In the genomic region with DNA sequence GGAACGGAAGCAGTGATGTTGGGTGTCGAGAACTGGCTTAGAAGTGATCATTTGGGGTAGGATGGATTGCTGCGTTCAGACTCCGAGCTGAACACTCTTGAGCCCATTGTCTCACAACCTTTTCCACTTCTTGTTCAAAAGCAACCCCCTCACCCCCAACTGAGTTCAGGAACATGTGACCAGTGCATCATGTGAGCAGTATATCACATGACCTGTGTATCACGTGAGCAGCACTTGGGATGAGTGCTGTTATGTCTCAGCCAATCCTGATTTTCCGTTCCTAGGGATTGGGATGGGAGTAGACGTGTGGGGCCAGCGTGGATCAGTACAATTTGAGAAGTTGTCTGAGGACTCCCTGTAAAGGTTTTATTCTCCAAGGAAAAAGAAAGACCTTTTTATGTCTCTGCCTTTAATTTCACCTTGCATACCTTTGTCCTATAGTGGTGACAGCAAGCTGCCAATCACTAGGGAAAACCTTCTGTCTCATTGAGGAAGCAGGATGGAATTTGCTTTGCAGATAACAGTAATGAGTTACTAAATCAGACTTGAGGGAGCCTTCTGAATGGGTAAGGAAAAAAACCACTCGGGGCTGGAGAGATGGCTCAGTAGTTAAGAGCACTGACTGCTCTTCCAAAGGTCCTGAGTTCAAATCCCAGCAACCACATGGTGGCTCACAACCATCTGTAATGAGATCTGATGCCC, we compare ENCODE assay signal across 23 mouse cellular contexts. TPM values are rescaled to one million over a fixed set of nuclear protein-coding genes. Genes with fewer than 3 reads are reported as not detected.
DNase-seq lines count a peak whose midpoint lies in the region; TF ChIP-seq lines count a peak whose summit lies in the region.
"Had no signal": no experiment of that assay in that cellular context is flagged by ENCODE, and none has a peak within 500 bp of the region (broad histone marks: within the 10 kb centered on the region; RNA-seq: fewer than 3 reads in every experiment).

No protein-coding gene starts in this region.

- WGBS in thymus, adult 2 months = 94% methylated on average over 9 of the region's 9 CpGs

- no peak overlapping the region for H3K4me2 ChIP-seq in myocyte (ENCODE audit: low read depth)
- H3K4me2 ChIP-seq: heart, embryonic 12.5 days; heart, embryonic 15.5 days; hindbrain, embryonic 13.5 days; intestine, embryonic 15.5 days had no signal

- no peak overlapping the region for H3K4me3 ChIP-seq in layer of hippocampus, adult 2 months
- H3K4me3 ChIP-seq in MEL (ENCODE audit: control insufficient read depth in 1 of 2, insufficient read depth in 1 of 2, low read depth in 2 of 2, low read length in 2 of 2) = no peak overlapping the region
- H3K4me3 ChIP-seq in myocyte = no peak overlapping the region
- H3K4me3 ChIP-seq in thymus, adult 2 months (ENCODE audit: control insufficient read depth, insufficient read depth, low read length) = no peak overlapping the region
- H3K4me3 ChIP-seq: forebrain, embryonic 10.5 days; heart, embryonic 12.5 days; heart, embryonic 15.5 days; hindbrain, embryonic 10.5 days; hindbrain, embryonic 13.5 days; intestine, embryonic 15.5 days had no signal

- TF ChIP-seq CTCF in layer of hippocampus, adult 2 months (conservative IDR thresholded peaks at IDR 0.05) = no peak
- TF ChIP-seq CTCF in MEL (IDR thresholded peaks at IDR 0.05 in 2 of 3, conservative IDR thresholded peaks at IDR 0.05 in 1 of 3; ENCODE audit: control insufficient read depth in 1 of 3, insufficient read depth in 1 of 3, low read depth in 2 of 3, low read length in 3 of 3, poor library complexity in 1 of 3, severe bottlenecking in 1 of 3) = no peak
- TF ChIP-seq CTCF in thymus, adult 2 months (IDR thresholded peaks at IDR 0.05; ENCODE audit: borderline replicate concordance, control insufficient read depth, extremely low read depth, insufficient read depth, low read length, poor library complexity) = no peak

- no peaks in the 10 kb centered on the region for H3K79me2 ChIP-seq in MEL (ENCODE audit: control insufficient read depth, insufficient read depth, low read length, poor library complexity)
- no peaks in the 10 kb centered on the region for H3K79me2 ChIP-seq in myocyte (ENCODE audit: control insufficient read depth, insufficient read depth)

- no peak overlapping the region for H3K9ac ChIP-seq in MEL (ENCODE audit: control insufficient read depth, low read depth, low read length, poor library complexity, severe bottlenecking)
- H3K9ac ChIP-seq: forebrain, postnatal 0 days; heart, embryonic 12.5 days; heart, embryonic 15.5 days; hindbrain, embryonic 13.5 days; intestine, embryonic 15.5 days had no signal

- no peak for DNase-seq in layer of hippocampus, adult 2 months (ENCODE audit: low spot score in 2 of 2)
- no peak for DNase-seq in layer of hippocampus, adult 11-12 months (ENCODE audit: low spot score)
- peak; percentile 47 for DNase-seq in MEL (ENCODE audit: low read depth, low spot score)
- DNase-seq in thymus, adult 2 months = no peak
- DNase-seq in ovary, adult 18-20 months (ENCODE audit: low spot score) = no peak
- DNase-seq: adrenal gland, postnatal 10 days; adrenal gland, postnatal 36 days; cerebellum, adult 18-20 months; cerebellum, adult 9-10 months; cerebellum, postnatal 14 days; forebrain, postnatal 0 days; gastrocnemius, postnatal 25 days; heart, postnatal 10 days; heart, postnatal 36 days had no signal

- H3ac ChIP-seq in myocyte (ENCODE audit: control insufficient read depth, insufficient read length) = no peak overlapping the region

- H3K4me1 ChIP-seq in MEL (ENCODE audit: control insufficient read depth in 1 of 2, insufficient read depth in 2 of 2, low read length in 2 of 2) = peaks cover 4 to 6% of the 10 kb centered on the region in 2 experiments
- H3K4me1 ChIP-seq in thymus, adult 2 months (replicated peaks; ENCODE audit: control insufficient read depth, insufficient read depth, low read length) = peaks cover 3% of the 10 kb centered on the region
- H3K4me1 ChIP-seq: heart, embryonic 12.5 days; heart, embryonic 15.5 days; hindbrain, embryonic 10.5 days; hindbrain, embryonic 13.5 days; intestine, embryonic 15.5 days had no signal

- no peaks in the 10 kb centered on the region for H3K9me3 ChIP-seq in MEL (replicated peaks; ENCODE audit: insufficient read depth, low read length)
- H3K9me3 ChIP-seq: forebrain, embryonic 10.5 days; G1E; heart, embryonic 12.5 days; heart, embryonic 15.5 days; hindbrain, embryonic 10.5 days; hindbrain, embryonic 13.5 days; intestine, embryonic 15.5 days had no signal

- TF ChIP-seq RAD21 in MEL (IDR thresholded peaks at IDR 0.05; ENCODE audit: low read depth, low read length) = no peak

- H3K27me3 ChIP-seq in MEL (ENCODE audit: control insufficient read depth in 1 of 2, insufficient read depth in 2 of 2, low read length in 2 of 2) (no peaks in the 10 kb centered on the region), myocyte (ENCODE audit: control insufficient read depth, insufficient read depth, insufficient read length) (no peaks in the 10 kb centered on the region)
- H3K27me3 ChIP-seq in thymus, adult 2 months (ENCODE audit: control insufficient read depth, insufficient read depth, low read length) = no peaks in the 10 kb centered on the region
- H3K27me3 ChIP-seq: heart, embryonic 12.5 days; heart, embryonic 15.5 days; hindbrain, embryonic 13.5 days; intestine, embryonic 15.5 days had no signal

- H3K27ac ChIP-seq in layer of hippocampus, adult 2 months = peak overlapping the region; percentile 43; the same call in 1 of the 2 replicates
- no peak overlapping the region for H3K27ac ChIP-seq in MEL (ENCODE audit: control insufficient read depth, low read depth, low read length)
- no peak overlapping the region for H3K27ac ChIP-seq in thymus, adult 2 months (ENCODE audit: control insufficient read depth, insufficient read depth, low read length)
- H3K27ac ChIP-seq: forebrain, embryonic 10.5 days; heart, embryonic 15.5 days; hindbrain, embryonic 10.5 days; hindbrain, embryonic 13.5 days; intestine, embryonic 15.5 days had no signal

- TF ChIP-seq POLR2A in MEL (IDR thresholded peaks at IDR 0.05; ENCODE audit: control insufficient read depth in 1 of 2, insufficient read depth in 1 of 2, low read depth in 1 of 2, low read length in 2 of 2, poor library complexity in 1 of 2) = no peak
- no peak for TF ChIP-seq POLR2A in myocyte (IDR thresholded peaks at IDR 0.05; ENCODE audit: insufficient read length, low read depth)
- TF ChIP-seq POLR2A in thymus, adult 2 months (IDR thresholded peaks at IDR 0.05; ENCODE audit: control insufficient read depth, extremely low read depth, insufficient read depth, low read length, poor library complexity) = no peak

- H3K36me3 ChIP-seq in MEL (ENCODE audit: control insufficient read depth in 1 of 2, insufficient read depth in 2 of 2, low read length in 2 of 2) (peaks cover 1 to 11% of the 10 kb centered on the region in 2 experiments), myocyte (ENCODE audit: control insufficient read depth, insufficient read depth) (no peaks in the 10 kb centered on the region)
- H3K36me3 ChIP-seq in thymus, adult 2 months (ENCODE audit: control insufficient read depth, insufficient read depth, low read length) = no peaks in the 10 kb centered on the region
- H3K36me3 ChIP-seq: forebrain, embryonic 10.5 days; heart, embryonic 12.5 days; heart, embryonic 15.5 days; hindbrain, embryonic 10.5 days; hindbrain, embryonic 13.5 days; intestine, embryonic 15.5 days had no signal

- peak; percentile 27 to 58; a peak in 2 of 4 replicates for TF ChIP-seq EP300 in MEL (IDR thresholded peaks at IDR 0.05; ENCODE audit: low read depth in 1 of 2, low read length in 2 of 2)

TF ChIP-seq in MEL, 35 proteins besides CTCF, POLR2A, EP300 and RAD21 (continues in another document):
- TF ChIP-seq SIN3A (IDR thresholded peaks at IDR 0.05; ENCODE audit: low read length) (no peak), GABPA (IDR thresholded peaks at IDR 0.05; ENCODE audit: low read depth, low read length) (no peak), USF1 (IDR thresholded peaks at IDR 0.05; ENCODE audit: low read depth, low read length) (peak; percentile 85), ELF1 (IDR thresholded peaks at IDR 0.05; ENCODE audit: low read depth, low read length) (no peak), GATA1 (IDR thresholded peaks at IDR 0.05; ENCODE audit: low read depth, low read length) (peak; percentile 31; the same call in 1 of the 2 replicates), KAT2A (conservative IDR thresholded peaks at IDR 0.05; ENCODE audit: low read depth, low read length) (no peak), JUND (IDR thresholded peaks at IDR 0.05; ENCODE audit: low read depth, low read length) (no peak), ZKSCAN1 (IDR thresholded peaks at IDR 0.05; ENCODE audit: low read depth, low read length) (no peak), MEF2A (IDR thresholded peaks at IDR 0.05; ENCODE audit: extremely low read depth, insufficient replicate concordance, low read depth, low read length, poor library complexity, severe bottlenecking) (no peak)

TF ChIP-seq in myocyte, 11 proteins besides CTCF, POLR2A, EP300 and RAD21:
- TF ChIP-seq USF1 (IDR thresholded peaks at IDR 0.05; ENCODE audit: low read depth) (peak; percentile 3), SRF (IDR thresholded peaks at IDR 0.05; ENCODE audit: control insufficient read depth, insufficient read length, low read depth) (no peak)

RNA-seq across cellular contexts. Expression of a gene that starts 28.7 kb away (rescaled TPM):
- 100 to 1,000 TPM; 206 to 219 TPM for total RNA-seq in layer of hippocampus, adult 2 months (2021)
- total RNA-seq in MEL (2012; rRNA removed) = 25.6 and 28.9 TPM in 2 replicates
- polyA plus RNA-seq in MEL (2012; ENCODE audit: insufficient read depth in 1 of 2, insufficient read length in 2 of 2, low read depth in 1 of 2, low replicate concordance in 2 of 2, missing spikeins in 1 of 2) (100 to 1,000 TPM in 1 of 2 experiments, 10 to 100 TPM in 1; 32.9 to 155 TPM), myocyte (2012; fragmentation: generic; extraction: Trizol) (11.8 TPM)
- polyA plus RNA-seq in thymus, adult 2 months (2012; rRNA removed) = 79.2 and 79.5 TPM in 2 replicates

RNA-seq across cellular contexts. Expression of a gene that starts 50.6 kb away (rescaled TPM):
- 10 to 100 TPM; 20.7 to 22.9 TPM for total RNA-seq in layer of hippocampus, adult 2 months (2021)
- total RNA-seq in MEL (2012; rRNA removed) = 2.0 and 3.2 TPM in 2 replicates
- polyA plus RNA-seq in MEL (2012; ENCODE audit: insufficient read depth in 1 of 2, insufficient read length in 2 of 2, low read depth in 1 of 2, low replicate concordance in 2 of 2, missing spikeins in 1 of 2) = 1 to 10 TPM in 1 of 2 experiments, not detected in 1; 2.7 TPM
- 0.01 TPM for polyA plus RNA-seq in myocyte (2012; fragmentation: generic; extraction: Trizol)
- 0.44 and 0.79 TPM in 2 replicates for polyA plus RNA-seq in thymus, adult 2 months (2012; rRNA removed)
- polyA plus RNA-seq: embryonic facial prominence, embryonic 11.5 days had no signal
